Mouse (Mus musculus): ENCODE data around the gene Rbm19.

Gene Rbm19

DNA sequence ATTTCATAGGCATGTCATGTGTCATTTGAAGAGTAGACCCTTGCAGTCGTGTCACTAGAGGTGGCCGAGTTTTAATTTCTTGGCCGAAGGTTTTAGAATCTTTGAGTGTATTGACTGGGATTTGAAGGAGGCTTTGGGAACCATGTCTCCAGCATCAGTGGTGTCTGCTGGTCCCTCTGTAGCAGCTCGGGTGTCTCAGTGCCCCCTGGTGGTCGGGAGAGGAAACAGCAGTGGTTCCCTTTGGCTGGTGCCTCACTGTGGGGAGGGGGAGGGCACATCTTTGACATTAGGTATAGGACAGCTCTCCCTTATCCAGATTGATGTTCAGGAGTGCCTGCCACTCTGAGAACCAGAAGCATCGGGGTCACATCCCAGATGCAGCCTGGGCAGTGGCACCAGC is 17.7 kb downstream of the Rbm19 start:
- peak in 1 of 2 experiments; percentile 28 for DNase-seq (ENCODE audit: low read depth in 1 of 2, low spot score in 2 of 2)

- no peak for DNase-seq (ENCODE audit: low read depth in 1 of 2, low spot score in 2 of 2)
Observed at GRCm38 (mm10) chr5:120135337-120135736, 19.1 kb downstream of the Rbm19 start.

- no peak for DNase-seq (ENCODE audit: low read depth in 1 of 2, low spot score in 2 of 2)
Observed at GRCm38 (mm10) chr5:120135823-120136222, 19.6 kb downstream of the Rbm19 start.

GRCm38 (mm10) chr5:120136236-120136675 is 20.0 kb downstream of the Rbm19 start:
- DNase-seq (ENCODE audit: low read depth in 1 of 2, low spot score in 2 of 2): no peak

- no peak for DNase-seq (ENCODE audit: low read depth in 1 of 2, low spot score in 2 of 2)
Observed at GRCm38 (mm10) chr5:120137038-120137437, 20.8 kb downstream of the Rbm19 start.

DNA sequence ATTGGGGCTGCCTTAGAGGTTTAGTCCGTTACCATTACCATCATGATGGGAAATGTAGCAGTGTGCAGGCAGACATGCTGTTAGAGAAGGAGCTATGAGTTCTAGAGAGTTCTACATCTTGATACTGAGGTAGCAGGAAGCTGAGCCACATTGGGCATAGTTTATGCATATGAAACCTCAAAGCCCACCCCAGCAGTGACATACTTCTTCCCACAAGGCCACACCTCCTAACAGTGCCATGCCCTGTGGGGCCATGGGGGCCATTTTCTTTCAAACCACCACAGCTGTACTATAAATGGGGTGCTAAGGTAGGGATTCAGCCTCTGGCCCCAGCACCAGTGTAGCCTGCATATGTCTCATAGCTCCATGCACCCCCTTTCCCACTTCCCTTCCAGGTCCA is 21.6 kb downstream of the Rbm19 start:
- no peak for DNase-seq (ENCODE audit: low read depth in 1 of 2, low spot score in 2 of 2)

- no peak for DNase-seq (ENCODE audit: low read depth in 1 of 2, low spot score in 2 of 2)
Observed at GRCm38 (mm10) chr5:120138406-120138805, 22.1 kb downstream of the Rbm19 start.

DNA sequence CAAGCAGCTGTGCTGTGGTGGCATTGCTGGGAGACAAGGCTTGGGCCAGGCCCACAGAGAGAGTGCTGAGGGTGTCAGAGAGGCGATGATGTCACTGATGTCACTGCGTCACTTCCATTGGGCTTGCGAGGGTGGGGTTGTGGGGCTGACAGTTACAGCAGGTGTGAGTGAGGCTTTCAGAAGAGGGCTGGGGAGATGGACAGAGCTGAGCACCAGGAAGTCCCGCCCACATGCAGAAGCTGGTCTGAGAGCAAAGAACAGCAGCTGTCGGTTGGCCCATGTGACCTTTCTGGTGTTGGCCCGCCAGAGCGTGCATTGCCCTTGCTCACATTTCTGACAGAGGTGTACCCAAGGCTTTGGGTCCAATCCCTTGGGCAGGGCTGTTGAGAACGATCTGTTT is 23.0 kb downstream of the Rbm19 start:
- DNase-seq (ENCODE audit: low read depth in 1 of 2, low spot score in 2 of 2): no peak

DNA sequence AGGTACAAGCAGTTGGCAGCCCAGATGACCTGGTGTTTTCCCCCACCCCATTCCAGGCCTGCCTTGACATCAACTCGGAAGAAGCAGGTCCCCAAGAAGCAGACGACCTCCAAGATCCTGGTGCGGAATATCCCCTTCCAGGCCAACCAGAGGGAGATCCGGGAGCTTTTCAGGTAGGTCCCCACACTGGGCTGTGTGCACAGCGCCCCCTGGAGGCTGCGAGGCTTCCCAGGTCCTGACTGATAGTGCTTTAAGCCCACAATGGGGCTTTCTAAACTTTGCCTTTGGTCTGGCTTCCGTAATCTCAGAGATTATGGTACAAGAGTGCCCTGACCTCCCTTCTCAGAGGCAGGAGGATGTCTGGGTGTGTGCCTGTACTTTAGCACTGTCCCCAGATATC is 27.7 kb downstream of the Rbm19 start:
- no peak for DNase-seq (ENCODE audit: low read depth in 1 of 2, low spot score in 2 of 2)

- DNase-seq (ENCODE audit: low read depth in 1 of 2, low spot score in 2 of 2): no peak
Observed at GRCm38 (mm10) chr5:120145371-120146050, 29.2 kb downstream of the Rbm19 start.

GRCm38 (mm10) chr5:120146051-120146385 is 29.8 kb downstream of the Rbm19 start:
- DNase-seq (ENCODE audit: low read depth in 1 of 2, low spot score in 2 of 2): no peak

- no peak for DNase-seq (ENCODE audit: low read depth in 1 of 2, low spot score in 2 of 2)
Observed at GRCm38 (mm10) chr5:120146909-120147308, 30.6 kb downstream of the Rbm19 start.

GRCm38 (mm10) chr5:120148246-120148645 is 32.0 kb downstream of the Rbm19 start:
- DNase-seq (ENCODE audit: low read depth in 1 of 2, low spot score in 2 of 2): no peak

DNA sequence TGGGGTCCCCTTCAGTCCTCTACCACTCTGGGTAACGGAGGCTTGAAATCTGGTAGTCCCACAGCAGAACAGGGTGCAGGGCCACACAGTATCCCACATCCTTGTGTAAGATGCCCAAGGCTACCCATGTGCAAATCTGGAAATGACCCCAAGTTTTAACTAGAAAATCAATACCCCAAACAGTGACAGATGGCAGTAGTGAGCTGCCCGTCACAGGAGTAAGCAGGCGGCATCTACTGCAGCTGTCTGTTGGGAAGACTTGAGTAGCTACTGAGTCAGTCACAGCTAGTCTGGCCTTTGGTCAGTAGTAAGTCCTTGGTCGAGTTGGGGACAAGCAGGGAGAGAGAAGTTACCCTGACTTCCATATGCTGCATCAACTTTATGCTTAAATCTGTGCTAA is 34.9 kb downstream of the Rbm19 start:
- no peak for DNase-seq (ENCODE audit: low read depth in 1 of 2, low spot score in 2 of 2)

- no peak for DNase-seq (ENCODE audit: low read depth in 1 of 2, low spot score in 2 of 2)
Observed at GRCm38 (mm10) chr5:120153140-120153539, 36.9 kb downstream of the Rbm19 start.

- DNase-seq (ENCODE audit: low read depth in 1 of 2, low spot score in 2 of 2): no peak
Observed at GRCm38 (mm10) chr5:120155672-120156071, 39.4 kb downstream of the Rbm19 start.

GRCm38 (mm10) chr5:120156166-120156909 is 40.1 kb downstream of the Rbm19 start:
- DNase-seq (ENCODE audit: low read depth in 1 of 2, low spot score in 2 of 2): no peak

- no peak for DNase-seq (ENCODE audit: low read depth in 1 of 2, low spot score in 2 of 2)
Observed at GRCm38 (mm10) chr5:120157115-120157514, 40.9 kb downstream of the Rbm19 start.

- DNase-seq (ENCODE audit: low read depth in 1 of 2, low spot score in 2 of 2): no peak
Observed at GRCm38 (mm10) chr5:120158476-120158875, 42.2 kb downstream of the Rbm19 start.

DNA sequence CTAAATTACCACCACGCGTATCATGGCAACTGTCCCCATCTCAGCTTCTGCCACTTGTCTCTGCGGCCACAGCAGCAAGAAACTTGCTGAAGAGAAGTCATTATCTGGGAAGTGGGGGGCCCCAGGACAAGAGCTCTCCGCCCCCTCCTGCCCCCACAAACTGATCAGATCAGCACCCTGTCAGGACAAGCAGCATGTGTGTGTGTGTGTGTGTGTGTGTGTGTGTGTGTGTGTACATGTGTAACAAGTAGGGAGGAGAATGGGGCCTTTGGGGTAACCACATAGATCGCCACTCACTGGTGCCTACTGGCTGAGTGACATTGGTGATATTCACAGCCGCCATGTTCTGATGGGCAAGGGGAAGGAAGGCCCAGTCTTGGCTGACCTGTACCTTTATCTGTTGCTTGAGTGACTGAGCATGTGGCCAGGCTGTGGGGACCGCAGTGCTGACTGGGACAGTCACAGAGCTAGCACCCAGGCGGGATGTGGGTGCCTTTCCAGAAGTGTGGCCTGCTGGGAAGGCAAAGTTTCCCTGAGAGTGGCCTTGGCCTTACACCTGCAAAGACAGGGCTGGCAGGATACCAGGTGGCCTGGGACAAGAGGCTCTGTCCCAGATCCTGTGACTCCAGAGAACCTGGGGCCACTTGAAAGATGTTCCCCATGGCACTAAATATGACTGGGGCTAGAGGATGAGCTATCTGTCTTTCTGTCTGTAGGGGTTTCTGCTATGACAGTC is 44.8 kb downstream of the Rbm19 start:
- DNase-seq (ENCODE audit: low read depth in 1 of 2, low spot score in 2 of 2): no peak

GRCm38 (mm10) chr5:120162689-120163088 is 46.4 kb downstream of the Rbm19 start:
- DNase-seq (ENCODE audit: low read depth in 1 of 2, low spot score in 2 of 2): no peak

DNA sequence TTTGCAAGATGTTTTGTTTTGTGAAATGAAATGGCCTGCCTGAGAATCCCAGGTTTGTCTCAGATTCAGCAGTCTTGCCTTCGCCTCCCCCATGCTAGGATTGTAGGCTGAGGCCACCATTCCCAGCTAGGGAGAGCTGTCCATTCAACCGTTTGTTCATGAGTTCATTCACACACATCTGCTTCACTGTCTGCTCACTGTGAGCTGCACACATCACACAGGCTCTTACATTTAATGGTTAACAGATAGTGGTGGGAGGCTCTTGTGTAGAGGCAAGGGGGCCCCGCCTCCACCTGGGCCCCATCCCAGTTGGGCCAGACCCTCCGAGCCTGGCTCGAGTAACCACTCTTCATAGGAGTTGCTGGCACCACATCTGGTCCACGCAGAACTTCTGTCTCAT is 47.2 kb downstream of the Rbm19 start:
- no peak for DNase-seq (ENCODE audit: low read depth in 1 of 2, low spot score in 2 of 2)
